Mouse (Mus musculus) T-cell, adult 2 months (primary cell): ENCODE data around the gene Prkd2.

Experiments
- DNase-seq: peaks from one replicate; pipeline ENCODE4 v3.0.0; 2022; ENCODE audit warnings: low spot score

Gene Prkd2

DNA sequence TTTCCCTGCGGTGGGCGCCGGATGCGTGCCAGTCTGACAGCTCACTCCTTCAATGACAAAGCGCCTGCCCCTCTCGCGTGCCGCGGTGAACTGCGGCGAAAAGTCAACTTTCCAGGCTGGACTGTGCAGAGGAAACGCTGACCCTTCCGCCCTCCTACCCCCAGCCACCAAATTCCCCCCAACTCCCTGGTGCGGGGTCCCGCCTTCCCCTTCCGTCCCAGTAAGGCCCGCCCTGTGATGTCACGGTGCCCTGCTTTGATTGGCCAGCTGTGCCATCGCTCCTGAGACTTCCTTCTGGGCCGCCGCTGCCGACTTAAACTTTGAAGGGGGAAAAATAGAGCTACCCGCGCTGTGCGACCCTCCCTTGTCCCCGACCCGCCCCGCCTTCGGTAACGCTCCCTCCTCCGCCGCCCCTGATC lies at the start of gene Prkd2:
Prkd2 (plus strand) TSS at position 258 of the 419 bp plus-strand sequence.
- DNase-seq = peak; percentile 79

- no peak for DNase-seq
These were observed 49.5 kb upstream of the Prkd2 start for GRCm38 (mm10) chr7:16793010-16793725.

DNA sequence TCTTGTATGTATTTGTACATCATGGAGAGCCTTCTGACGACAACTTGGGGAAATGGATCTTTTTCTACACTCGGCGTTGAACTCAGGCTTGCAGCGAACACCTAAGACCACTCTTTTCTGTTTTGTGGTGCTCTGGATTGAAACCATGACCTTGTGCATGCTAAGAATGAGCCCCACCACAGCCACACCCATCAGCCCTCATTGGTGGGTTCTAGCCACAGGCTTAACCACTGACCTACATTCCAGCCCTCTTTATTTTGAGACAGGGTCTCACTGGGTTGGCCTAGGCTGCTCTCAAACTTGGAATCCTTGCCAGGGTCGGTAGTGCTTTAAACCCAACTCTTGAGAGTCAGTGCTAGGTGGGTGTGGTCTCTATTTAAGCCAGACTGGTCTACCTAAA lies 47.8 kb upstream of the Prkd2 start:
- DNase-seq = no peak

DNA sequence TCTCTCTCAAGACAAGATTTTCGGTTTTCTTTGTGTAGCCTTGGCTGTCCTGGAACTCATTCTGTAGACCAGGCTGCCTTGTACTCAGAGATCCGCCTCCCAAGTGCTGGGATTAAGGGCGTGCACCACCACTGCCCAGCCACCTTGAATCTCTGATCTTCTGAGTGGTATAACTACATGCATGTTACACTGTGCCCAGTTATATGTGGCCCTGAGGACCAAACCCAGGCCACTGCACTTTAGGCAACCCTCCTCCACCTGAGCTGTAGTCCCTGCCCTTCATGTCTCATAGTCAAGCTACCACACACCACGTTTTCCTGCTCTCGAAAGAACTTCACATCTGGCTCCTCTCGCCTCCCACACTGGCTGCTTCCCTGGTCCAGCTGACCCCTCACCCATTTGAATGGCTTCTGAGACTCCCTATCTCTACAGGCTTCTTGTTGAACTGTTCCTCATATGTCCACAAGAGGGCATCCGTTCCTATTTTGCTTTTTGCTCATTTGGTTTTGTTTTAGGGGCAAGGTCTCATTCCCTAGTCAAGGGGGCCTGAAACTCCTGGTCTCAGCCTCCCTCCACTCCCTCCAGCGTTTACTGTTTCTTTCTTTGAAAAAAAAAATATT lies 38.2 kb upstream of the Prkd2 start:
- DNase-seq = no peak

GRCm38 (mm10) chr7:16807936-16808335 lies 34.8 kb upstream of the Prkd2 start:
- DNase-seq = no peak

DNA sequence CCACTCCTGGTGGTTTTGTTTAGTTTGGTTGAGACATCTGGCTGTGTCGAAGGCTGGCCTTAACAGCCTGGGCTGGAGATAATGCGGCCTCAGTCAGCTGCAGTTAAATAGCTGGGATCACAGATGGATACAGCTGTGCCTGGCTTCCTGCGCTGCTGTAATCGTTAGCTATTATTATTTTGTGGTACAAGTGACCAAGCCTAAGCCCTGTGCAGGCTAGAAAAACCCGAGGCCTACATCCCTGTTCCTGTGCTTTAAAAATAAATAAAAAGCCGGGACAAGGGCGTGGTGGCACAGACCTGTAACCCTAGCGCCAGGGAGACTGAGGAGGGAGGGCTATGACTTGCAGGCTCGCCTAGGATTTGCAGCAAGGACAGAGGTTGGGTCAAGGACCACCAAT lies 34.1 kb upstream of the Prkd2 start:
- DNase-seq = no peak

GRCm38 (mm10) chr7:16809739-16810138 lies 33.0 kb upstream of the Prkd2 start:
- DNase-seq = peak; percentile 33

DNA sequence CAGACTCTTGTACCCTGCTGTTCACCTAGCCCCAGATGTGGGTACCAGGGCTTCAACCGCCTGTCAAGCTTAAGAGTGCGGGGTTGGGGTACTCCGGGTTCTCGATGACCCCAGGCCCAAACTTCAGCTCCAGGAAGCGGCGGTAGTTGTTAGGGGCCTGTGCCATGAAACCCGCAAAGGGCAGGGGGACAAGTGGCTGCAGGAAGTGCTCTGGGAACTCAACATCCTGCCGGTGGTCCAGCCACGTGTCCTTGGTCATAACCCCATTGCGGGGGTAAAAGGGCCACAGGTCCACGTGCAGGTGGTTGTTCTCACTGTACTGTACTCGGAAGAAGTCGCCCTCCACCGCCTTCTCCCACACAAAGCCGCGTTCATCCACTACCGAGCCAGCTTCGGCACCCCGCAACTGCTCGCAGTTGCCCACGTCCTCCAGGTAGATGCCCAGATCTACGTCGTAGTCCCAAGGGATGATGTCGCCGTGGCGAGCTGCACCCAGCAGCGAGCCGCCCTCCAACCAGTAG lies 32.2 kb upstream of the Prkd2 start:
- DNase-seq = no peak

DNA sequence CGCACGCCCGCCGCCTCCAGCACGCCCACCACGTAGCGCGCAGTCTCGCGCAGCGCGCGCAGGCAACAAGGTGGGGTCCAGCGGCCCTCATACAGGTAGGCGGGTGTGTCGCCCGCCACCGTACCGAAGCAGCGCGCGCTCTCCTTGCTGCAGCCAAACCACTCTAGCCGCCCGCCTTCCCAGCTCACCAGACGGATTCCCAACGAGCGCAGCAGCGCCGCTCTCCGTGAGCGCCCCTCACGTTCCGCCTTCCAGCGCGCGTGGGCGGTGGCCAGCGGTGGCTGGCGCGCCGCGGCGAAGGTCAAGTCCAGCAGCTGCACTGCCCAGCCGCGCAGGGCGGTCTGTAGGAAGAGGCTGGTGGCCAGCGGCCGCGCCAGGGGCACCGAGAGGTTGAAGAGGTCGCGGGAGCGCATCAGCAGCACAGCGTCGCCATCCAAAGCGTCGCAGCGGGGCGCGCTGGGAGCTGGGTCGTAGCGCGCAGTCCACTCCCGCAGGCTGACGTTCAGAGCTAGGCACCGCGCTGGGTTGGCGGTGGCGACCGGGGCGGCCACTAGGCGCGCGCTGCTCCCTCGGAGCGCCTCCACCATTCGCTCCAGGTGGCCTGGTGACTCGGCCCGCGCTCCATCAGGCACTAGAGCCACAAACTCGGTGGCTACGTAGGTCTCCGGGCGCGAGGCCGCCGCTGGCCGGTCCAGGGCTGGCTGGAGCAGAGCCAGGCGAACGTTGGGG lies 31.6 kb upstream of the Prkd2 start:
- DNase-seq = no peak

DNA sequence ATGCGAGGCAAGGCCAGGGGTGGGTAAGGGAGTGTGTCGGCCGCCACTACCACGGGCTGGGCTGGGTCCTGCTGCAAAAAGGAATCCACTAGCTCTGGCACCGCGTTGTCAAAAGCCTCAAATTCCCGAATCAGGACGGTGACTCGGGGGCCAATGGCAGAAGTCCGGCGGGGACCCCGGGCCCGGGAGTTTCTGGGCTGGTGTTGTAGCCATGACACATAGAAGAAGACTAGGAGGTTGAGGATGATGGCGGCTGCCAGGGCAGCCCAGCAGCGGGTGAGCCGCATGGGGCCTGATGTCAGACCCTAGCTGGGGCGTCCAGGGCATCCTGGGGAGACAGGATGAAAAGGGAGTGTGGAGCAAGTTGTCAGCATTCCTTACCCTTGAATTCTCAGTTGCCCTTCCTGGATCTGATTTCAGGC lies 31.0 kb upstream of the Prkd2 start:
- DNase-seq = no peak

GRCm38 (mm10) chr7:16812505-16812904 lies 30.2 kb upstream of the Prkd2 start:
- DNase-seq = no peak

- DNase-seq = no peak
These were observed 27.3 kb upstream of the Prkd2 start, which contains the start of gene Strn4 for GRCm38 (mm10) chr7:16815351-16815941. Gene Strn4 (plus strand): TSS chr7:16815889.

GRCm38 (mm10) chr7:16816078-16816474 lies 26.6 kb upstream of the Prkd2 start:
- peak; percentile 74 for DNase-seq

GRCm38 (mm10) chr7:16816475-16817122 lies 26.1 kb upstream of the Prkd2 start, which contains the start of gene Fkrp:
Gene Fkrp (minus strand): TSS chr7:16816732.
- DNase-seq = no peak

DNA sequence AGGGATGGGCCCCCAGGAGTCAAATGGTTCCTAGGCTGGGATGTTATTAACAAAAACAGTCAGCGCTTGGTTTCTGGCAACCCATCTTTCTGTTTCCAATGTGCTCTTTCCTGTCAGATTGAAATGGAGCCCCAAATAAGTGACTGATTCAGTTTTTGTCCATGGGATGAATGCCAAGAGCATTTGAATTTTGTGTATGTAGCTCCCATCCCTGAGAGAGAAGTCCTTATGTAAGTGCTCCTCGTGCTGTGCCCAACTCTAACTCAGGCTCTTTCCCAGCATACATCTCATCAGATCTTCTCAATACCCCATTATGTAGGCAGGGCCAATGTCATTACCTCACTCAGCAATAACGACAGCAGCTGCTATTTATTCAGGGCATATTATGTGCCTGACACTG lies 25.0 kb upstream of the Prkd2 start:
- no peak for DNase-seq

GRCm38 (mm10) chr7:16819794-16820193 lies 22.9 kb upstream of the Prkd2 start:
- DNase-seq = no peak

DNA sequence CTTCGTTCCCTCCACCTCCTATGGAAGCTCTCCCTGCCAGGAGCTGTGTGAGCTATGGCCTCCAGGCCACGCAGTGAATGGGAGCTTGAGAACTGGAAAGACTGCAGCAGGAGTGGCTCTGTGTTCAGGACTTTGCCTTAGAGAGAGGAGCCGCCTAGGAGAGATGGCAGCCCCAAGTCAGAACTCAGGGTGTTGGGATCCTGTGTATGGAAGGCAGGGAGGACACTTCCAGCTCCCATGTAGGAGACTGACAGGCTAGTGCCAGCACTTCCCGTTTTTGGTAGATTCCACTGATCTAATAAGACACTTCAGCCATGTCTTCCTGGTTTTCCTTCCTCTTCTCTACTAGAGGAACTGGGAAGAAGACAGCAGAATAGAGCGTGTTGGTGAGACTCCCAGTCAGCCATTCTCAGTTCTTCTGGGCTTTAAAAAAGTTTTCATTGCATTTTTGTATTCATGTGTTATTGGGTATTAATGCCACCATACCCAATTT lies 22.4 kb upstream of the Prkd2 start:
- no peak for DNase-seq

DNA sequence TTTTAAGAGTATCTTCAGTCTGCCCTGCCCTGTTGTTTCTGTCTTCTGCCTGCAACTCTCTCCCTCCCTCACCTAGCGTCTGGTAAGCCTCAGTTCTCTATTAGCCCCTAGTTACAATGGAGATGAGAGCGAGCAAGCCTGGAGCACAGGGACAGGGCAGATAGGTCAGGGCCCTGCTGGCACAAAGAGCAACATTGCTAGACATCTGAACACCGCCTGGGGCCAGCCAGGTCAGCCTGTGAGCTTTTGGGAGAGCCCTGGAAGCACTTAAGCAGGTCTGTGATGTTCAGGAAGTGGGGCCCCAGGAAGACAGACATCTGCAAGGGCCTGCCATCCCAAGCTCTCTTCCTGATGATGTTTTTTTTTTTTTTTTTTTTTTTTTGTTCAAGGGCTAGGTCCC lies 21.6 kb upstream of the Prkd2 start:
- DNase-seq = no peak

GRCm38 (mm10) chr7:16821669-16822101 lies 21.0 kb upstream of the Prkd2 start:
- DNase-seq = no peak

GRCm38 (mm10) chr7:16823734-16824133 lies 19.0 kb upstream of the Prkd2 start:
- no peak for DNase-seq

- peak; percentile 80 for DNase-seq
These were observed 16.9 kb upstream of the Prkd2 start for GRCm38 (mm10) chr7:16825785-16826184.

DNA sequence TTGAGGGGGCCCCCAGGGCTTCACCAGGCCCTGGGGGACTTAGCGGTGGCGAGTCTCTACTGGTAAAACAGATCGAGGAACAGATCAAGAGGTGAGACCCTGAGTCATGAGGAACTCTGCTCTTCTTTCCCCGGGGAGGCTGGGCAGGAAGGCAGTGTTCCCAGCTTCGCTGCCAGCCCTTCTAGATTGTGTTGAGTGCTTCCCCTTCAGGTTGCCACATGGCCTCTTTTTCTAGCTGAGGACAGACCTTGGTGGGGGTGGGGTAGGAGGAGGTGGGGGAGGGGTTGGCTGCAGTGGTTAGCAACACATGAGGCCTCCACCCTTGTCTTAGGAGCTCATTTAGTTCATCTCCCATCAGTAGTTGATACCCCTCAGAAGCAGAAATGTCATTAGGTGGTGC lies 16.1 kb upstream of the Prkd2 start:
- no peak for DNase-seq
